Mouse (Mus musculus) B cell, adult (primary cell): ENCODE results near the gene Cep68. TPM values are rescaled to one million over a fixed set of nuclear protein-coding genes. Genes with fewer than 3 reads are reported as not detected.

Experiments
- total RNA-seq: library from RNA; stranded (reverse); gene quantifications from 4 replicates; pipeline ENCODE4 v1.2.4, GENCODE M21; 2023; ENCODE audit not compliant: inconsistent age

Gene Cep68
- 33.3 to 40.3 TPM (median 35.3 TPM) in 4 replicates for total RNA-seq

DNA sequence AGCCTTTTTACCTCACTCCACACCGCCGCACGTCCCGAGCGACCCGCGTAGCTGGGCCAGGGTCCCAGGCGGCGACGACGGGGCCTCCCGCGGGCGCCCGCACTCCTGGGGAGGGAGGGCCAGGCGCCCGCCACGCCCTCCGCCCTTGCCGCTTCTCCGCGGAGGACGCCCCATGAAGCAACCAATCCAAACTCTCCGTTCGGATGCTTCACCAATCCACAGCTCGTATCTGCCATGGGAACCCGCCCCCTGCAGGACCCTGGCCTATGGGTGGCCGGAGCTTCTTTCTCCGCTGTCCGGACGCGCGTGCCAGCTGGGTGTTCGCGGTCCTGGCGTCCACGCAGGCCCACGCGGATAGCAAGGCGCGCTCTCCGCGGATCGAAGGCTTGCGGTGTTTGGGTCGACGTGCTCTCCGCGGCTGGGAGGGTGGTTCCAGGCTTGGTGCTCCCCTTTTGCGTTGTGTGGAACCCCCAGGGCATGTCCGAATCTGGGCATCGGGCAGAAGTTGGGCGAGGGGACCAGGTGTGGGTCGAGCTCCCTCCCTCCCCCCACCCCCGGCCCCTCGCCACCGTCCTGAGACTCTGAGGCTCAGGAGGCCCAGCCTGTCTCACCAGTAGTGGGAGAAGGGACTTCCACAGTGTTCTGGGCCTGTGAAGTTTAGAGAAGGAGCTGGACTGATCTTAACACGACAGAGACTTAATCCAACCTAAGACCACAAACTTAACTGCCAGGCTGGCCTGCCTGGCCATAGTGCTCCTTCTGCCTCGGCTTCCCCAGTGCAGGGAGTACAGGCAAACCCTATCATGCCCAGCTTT lies at the start of gene Cep68:
TSS of gene Cep68 (minus strand) at position 134 of the 815 bp plus-strand sequence.

DNA sequence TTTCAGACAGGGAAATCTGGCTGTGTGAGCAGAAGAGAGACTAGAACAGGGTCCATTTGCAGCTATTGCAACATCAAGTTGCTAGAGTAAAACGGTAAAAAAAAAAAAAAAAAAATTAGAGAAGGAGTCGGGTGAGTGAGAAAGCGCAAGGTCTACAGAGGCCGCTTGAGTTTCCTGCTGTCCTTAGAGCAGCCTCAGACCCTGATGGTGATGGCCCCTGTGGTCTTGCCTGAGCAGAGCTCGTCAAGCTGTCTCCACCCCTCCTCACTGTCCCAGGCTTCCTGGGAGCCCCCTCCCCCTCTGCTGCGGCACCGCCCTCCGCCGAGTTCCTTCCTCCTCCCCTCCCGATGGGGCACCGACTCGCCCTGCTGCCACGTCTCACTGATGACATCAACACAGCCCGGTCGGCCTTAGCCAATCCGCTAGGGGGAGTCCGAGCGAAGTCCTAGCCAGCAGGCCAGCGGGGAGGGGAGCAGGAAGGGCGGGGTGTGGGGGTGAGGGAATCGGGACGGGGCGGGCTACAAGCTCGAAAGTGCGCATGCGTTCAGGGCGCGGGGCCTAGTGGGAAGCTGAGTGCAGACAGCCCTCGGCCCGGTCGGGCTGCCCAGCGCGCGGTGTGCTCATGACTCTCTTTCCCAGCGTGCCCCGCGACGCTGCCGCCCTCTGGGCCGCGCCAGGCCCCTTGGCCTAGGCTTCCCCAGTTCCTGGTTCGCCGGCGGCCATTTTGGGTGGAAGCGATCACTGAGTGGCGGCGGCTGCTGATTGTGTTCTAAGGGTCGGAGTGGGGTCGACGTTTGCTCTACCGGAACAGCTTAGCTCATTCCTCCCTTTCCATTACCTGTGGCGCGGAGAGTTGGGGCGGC lies 48.3 kb downstream of the Cep68 start, which contains the start of gene Rab1a:
TSS of gene Rab1a (plus strand) at position 720 of the 863 bp plus-strand sequence.

Other genes with a start within 250 kb of the Cep68 start
- 312 to 324 TPM (median 320 TPM) in 4 replicates for gene Actr2, start 136.5 kb downstream of the Cep68 start, total RNA-seq
- gene Rab1a, start 48.0 kb downstream of the Cep68 start, total RNA-seq: 84.9 to 87.5 TPM (median 85.3 TPM) in 4 replicates
- gene Slc1a4, start 83.3 kb upstream of the Cep68 start, total RNA-seq: 0.51 to 0.93 TPM (median 0.63 TPM) in 4 replicates